Mouse (Mus musculus): ENCODE results near the gene Bves. TPM values are rescaled to one million over a fixed set of nuclear protein-coding genes. Genes with fewer than 3 reads are reported as not detected.
"Not testable (repeated sequence)": the region's sequence is repeated elsewhere in the genome, so short reads cannot be mapped to it uniquely, and the experiment has no call there.

Gene Bves
- polyA plus RNA-seq, 1 experiment from 2014 or later = 1.7 TPM

DNA sequence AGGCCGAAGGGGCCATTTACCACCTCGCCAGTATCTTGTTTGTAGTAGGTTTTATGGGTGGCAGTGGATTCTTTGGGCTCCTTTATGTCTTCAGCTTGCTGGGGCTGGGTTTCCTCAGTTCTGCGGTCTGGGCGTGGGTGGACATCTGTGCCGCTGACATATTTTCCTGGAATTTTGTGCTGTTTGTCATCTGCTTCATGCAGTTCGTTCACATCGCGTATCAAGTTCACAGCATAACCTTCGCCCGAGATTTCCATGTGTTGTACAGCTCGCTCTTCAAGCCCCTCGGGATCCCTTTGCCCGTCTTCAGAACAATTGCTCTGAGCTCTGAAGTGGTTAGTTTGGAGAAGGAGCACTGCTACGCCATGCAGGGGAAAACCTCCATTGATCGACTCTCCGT, 20.7 kb upstream of the Bves start:
- H3K27ac ChIP-seq = no peak overlapping the region
- H3K36me3 ChIP-seq (replicated peaks) = no peaks in the 10 kb centered on the region
- H3K27me3 ChIP-seq (ENCODE audit: poor library complexity, severe bottlenecking) = no peaks in the 10 kb centered on the region
- no peaks in the 10 kb centered on the region; the same call in 1 of the 2 replicates for H3K9me3 ChIP-seq
- DNase-seq (ENCODE audit: extremely low spot score, low spot score) = no peak
- H3K4me1 ChIP-seq = no peaks in the 10 kb centered on the region
- 94% methylated on average over 16 of the region's 16 CpGs for WGBS
- no peak overlapping the region for H3K4me3 ChIP-seq

DNA sequence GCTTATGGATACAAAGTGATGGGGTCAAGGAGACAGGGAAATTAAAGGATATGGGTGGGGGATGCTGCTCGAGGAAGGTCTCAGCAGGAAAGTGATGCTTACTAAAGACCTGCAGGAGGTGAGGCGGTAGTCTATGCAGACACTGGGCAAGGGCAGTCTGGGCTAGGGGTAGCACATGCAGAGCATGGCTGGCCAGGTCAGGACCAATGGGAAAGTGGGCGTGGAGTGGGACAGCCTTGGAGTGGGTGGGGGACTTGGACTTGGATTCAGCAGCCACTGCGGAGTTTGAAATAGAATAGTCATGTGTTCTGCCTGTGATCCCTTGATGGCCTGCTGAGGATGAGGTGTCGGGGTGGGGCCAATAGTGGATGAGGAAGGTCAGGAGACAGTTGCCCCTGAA, 16.6 kb upstream of the Bves start:
- DNase-seq (ENCODE audit: extremely low spot score, low spot score) = no peak
- H3K4me3 ChIP-seq = no peak overlapping the region
- H3K4me1 ChIP-seq = peaks cover 5% of the 10 kb centered on the region
- no peaks in the 10 kb centered on the region for H3K27me3 ChIP-seq (ENCODE audit: poor library complexity, severe bottlenecking)
- no peaks in the 10 kb centered on the region; the same call in 1 of the 2 replicates for H3K9me3 ChIP-seq
- no peak overlapping the region for H3K27ac ChIP-seq
- 86% methylated on average over 5 of the region's 5 CpGs for WGBS
- H3K36me3 ChIP-seq (replicated peaks) = no peaks in the 10 kb centered on the region

DNA sequence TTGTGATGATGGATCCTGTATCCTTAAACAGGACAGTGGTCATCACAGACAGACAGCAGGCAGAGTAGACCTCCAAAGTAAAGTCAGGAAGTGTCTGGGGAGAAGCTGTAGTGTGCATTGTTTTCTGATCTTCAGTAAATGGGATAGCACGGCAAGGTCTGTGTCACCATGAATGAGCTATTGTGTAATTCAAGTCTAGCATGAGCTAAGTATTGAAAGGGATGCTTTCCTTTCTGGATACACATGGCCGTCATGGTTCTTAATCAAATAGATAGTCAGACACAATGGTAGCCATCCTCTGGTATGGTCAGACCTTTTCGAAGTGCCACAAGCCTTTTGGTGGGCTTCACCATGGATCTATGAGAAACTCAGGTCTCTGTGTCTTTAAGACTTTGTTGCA, 15.3 kb upstream of the Bves start:
- no peak for DNase-seq (ENCODE audit: extremely low spot score, low spot score)
- Histone ChIP-seq H3K4me3 (no peak overlapping the region), H3K36me3 (replicated peaks) (no peaks in the 10 kb centered on the region), H3K27me3 (ENCODE audit: poor library complexity, severe bottlenecking) (0 out of 2 replicates have a peak, but pooled peaks cover 4% of the 10 kb centered on the region), H3K9me3 (no peaks in the 10 kb centered on the region; the same call in 1 of the 2 replicates), H3K27ac (no peak overlapping the region), H3K4me1 (peaks cover 9% of the 10 kb centered on the region)
- WGBS = 67% methylated on average over 3 of the region's 3 CpGs

- H3K36me3 ChIP-seq (replicated peaks) = no peaks in the 10 kb centered on the region
- no peak for DNase-seq (ENCODE audit: extremely low spot score, low spot score)
- no peaks in the 10 kb centered on the region for H3K9me3 ChIP-seq
- H3K27ac ChIP-seq = no peak overlapping the region
- H3K27me3 ChIP-seq (ENCODE audit: poor library complexity, severe bottlenecking) = 0 out of 2 replicates have a peak, but pooled peaks cover 4% of the 10 kb centered on the region
- WGBS = 41% methylated on average over 1 of the region's 1 CpGs
- H3K4me1 ChIP-seq = peaks cover 9% of the 10 kb centered on the region
- H3K4me3 ChIP-seq = no peak overlapping the region
Observed at GRCm38 (mm10) chr10:45324159-45324558, 11.4 kb upstream of the Bves start.

GRCm38 (mm10) chr10:45328196-45329000, 7.2 kb upstream of the Bves start:
- WGBS = 86% methylated on average over 7 of the region's 7 CpGs
- H3K9me3 ChIP-seq = no peaks in the 10 kb centered on the region

DNA sequence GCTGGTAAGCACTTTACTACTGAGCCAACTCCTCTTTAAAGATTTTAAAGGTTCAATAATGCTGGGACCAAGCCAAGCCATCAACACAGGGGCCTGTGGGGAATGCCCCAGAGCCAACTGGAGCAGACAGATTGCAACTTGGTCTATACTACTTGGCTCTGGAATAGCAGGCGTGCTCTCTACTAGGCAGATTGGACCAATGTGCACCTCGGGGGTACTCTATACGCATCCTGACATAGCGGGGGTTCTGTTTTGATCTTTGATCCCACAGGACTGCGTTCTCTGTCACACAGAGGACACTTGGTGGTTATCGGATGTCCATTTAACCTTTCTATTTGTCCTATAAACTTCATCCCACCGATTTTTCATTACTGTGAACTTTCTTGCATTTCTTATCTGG, 647 bp upstream of the Bves start:
- DNase-seq (ENCODE audit: extremely low spot score, low spot score) = no peak
- Histone ChIP-seq H3K4me3 (peak overlapping the region; percentile 79), H3K27ac (no peak overlapping the region), H3K36me3 (replicated peaks) (no peaks in the 10 kb centered on the region), H3K4me1 (peaks cover 10% of the 10 kb centered on the region), H3K9me3 (no peaks in the 10 kb centered on the region), H3K27me3 (ENCODE audit: poor library complexity, severe bottlenecking) (peaks cover 45% of the 10 kb centered on the region)
- 37% methylated on average over 7 of the region's 7 CpGs for WGBS

More at GRCm38 (mm10) chr10:45328196-45329000, 7.2 kb upstream of the Bves start:
- H3K4me3 ChIP-seq = no peak overlapping the region
- peaks cover 11% of the 10 kb centered on the region for H3K27me3 ChIP-seq (ENCODE audit: poor library complexity, severe bottlenecking)
- peaks cover 9% of the 10 kb centered on the region for H3K4me1 ChIP-seq
- H3K27ac ChIP-seq = no peak overlapping the region
- H3K36me3 ChIP-seq (replicated peaks) = no peaks in the 10 kb centered on the region
- no peak for DNase-seq (ENCODE audit: extremely low spot score, low spot score)

DNA sequence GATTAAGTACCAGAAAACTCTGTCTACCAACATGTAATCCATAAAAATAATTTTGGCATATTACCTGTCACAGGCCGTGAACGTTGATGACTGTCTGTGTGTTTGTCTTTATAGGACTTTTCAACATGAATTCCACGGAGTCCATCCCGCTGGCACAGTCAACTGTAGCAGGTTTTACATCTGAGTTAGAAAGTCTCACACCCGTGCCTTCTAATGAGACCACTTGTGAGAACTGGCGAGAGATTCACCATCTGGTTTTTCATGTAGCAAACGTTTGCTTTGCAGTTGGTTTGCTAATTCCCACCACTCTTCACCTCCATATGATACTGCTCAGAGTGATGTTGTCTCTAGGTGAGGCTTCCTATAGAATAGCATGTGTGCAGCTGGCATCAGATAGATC, 3.5 kb downstream of the Bves start:
- Histone ChIP-seq H3K9me3 (no peaks in the 10 kb centered on the region; the same call in 1 of the 2 replicates), H3K27me3 (ENCODE audit: poor library complexity, severe bottlenecking) (peaks cover 31% of the 10 kb centered on the region), H3K36me3 (replicated peaks) (no peaks in the 10 kb centered on the region), H3K4me3 (no peak overlapping the region), H3K4me1 (peaks cover 15% of the 10 kb centered on the region), H3K27ac (no peak overlapping the region)
- DNase-seq (ENCODE audit: extremely low spot score, low spot score) = no peak
- WGBS = 89% methylated on average over 7 of the region's 7 CpGs

DNA sequence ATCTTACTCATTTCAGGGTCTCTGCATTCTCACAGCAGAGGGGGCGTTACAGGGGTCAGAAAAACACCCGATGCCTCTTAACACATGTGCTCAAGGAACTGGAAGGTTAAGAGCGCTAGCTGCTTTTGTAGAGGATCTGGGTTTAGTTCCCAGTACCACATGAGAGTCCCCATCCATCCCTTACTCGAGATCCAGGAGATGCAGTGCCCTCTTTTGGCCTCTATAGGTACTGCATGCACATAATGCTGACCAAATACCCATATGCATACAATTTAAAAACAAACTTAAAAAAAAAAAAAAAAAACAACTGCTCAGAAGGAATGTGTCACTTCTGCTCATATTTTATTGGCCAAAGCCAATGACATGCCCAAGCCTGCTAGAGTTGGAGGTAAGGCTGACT, 8.8 kb downstream of the Bves start:
- H3K4me1 ChIP-seq = peaks cover 5% of the 10 kb centered on the region
- H3K27me3 ChIP-seq (ENCODE audit: poor library complexity, severe bottlenecking) = no peaks in the 10 kb centered on the region
- H3K36me3 ChIP-seq (replicated peaks) = 0 out of 2 replicates have a peak, but pooled peaks cover 2% of the 10 kb centered on the region
- no peak overlapping the region for H3K27ac ChIP-seq
- DNase-seq (ENCODE audit: extremely low spot score, low spot score) = no peak
- 87% methylated on average over 4 of the region's 4 CpGs for WGBS
- no peak overlapping the region for H3K4me3 ChIP-seq
- H3K9me3 ChIP-seq = no peaks in the 10 kb centered on the region; the same call in 1 of the 2 replicates

DNA sequence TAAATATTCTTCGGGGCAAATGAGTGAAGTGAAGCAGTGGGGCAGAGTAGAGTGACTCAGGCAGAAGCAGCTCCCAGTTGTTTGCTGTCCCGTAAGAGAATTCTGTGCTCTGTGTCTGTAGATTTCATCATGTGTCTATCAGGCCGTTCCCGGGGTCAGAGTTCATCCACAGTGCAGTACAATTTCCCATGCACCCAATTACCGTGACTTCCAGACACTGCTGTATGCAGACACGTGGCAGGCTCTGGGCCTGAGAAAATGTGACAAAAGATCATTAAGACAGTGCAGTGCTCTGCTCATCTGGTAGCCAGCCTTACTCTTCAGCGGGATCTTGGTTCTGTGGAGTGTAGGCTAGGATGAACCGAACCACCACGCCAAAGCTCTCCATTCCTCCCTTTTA, 9.6 kb downstream of the Bves start:
- H3K27ac ChIP-seq = no peak overlapping the region
- peaks cover 3% of the 10 kb centered on the region for H3K4me1 ChIP-seq
- no peak for DNase-seq (ENCODE audit: extremely low spot score, low spot score)
- WGBS = 89% methylated on average over 9 of the region's 9 CpGs
- H3K9me3 ChIP-seq = no peaks in the 10 kb centered on the region; the same call in 1 of the 2 replicates
- H3K4me3 ChIP-seq = no peak overlapping the region
- 0 out of 2 replicates have a peak, but pooled peaks cover 2% of the 10 kb centered on the region for H3K36me3 ChIP-seq (replicated peaks)
- H3K27me3 ChIP-seq (ENCODE audit: poor library complexity, severe bottlenecking) = no peaks in the 10 kb centered on the region

GRCm38 (mm10) chr10:45348143-45348542, 12.6 kb downstream of the Bves start:
- WGBS = 91% methylated on average over 3 of the region's 3 CpGs
- not testable (repeated sequence) for H3K27me3 ChIP-seq (ENCODE audit: poor library complexity, severe bottlenecking); H3K4me1 ChIP-seq; H3K4me3 ChIP-seq; DNase-seq (ENCODE audit: extremely low spot score, low spot score); H3K9me3 ChIP-seq; H3K27ac ChIP-seq; H3K36me3 ChIP-seq (replicated peaks)

GRCm38 (mm10) chr10:45356091-45356490, 20.5 kb downstream of the Bves start:
- DNase-seq (ENCODE audit: extremely low spot score, low spot score) = no peak
- Histone ChIP-seq H3K36me3 (replicated peaks) (no peaks in the 10 kb centered on the region), H3K27me3 (ENCODE audit: poor library complexity, severe bottlenecking) (no peaks in the 10 kb centered on the region), H3K4me1 (no peaks in the 10 kb centered on the region), H3K27ac (no peak overlapping the region), H3K4me3 (no peak overlapping the region), H3K9me3 (no peaks in the 10 kb centered on the region)
- WGBS = 93% methylated on average over 6 of the region's 6 CpGs

DNA sequence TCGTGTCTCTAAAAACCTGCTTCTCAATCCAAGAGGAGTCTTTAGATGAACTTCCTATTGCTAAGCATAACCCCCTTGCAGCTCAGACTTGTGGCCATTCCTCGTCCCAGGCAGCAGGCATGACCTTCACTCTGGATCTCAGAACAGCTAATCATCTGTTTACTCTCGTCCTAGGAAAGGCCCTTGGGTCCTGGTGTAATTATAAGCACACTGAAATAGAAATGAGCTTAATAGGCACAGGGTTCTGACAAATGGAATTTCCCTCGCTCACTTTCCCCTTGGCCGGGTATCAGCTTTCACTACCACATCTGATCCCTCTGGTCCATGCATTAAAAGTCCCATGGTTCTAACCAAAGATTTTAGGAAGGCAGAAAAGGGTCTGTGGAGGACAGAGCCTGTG, 27.8 kb downstream of the Bves start:
- Histone ChIP-seq H3K9me3 (no peaks in the 10 kb centered on the region), H3K36me3 (replicated peaks) (no peaks in the 10 kb centered on the region), H3K27me3 (ENCODE audit: poor library complexity, severe bottlenecking) (no peaks in the 10 kb centered on the region), H3K27ac (no peak overlapping the region), H3K4me3 (no peak overlapping the region), H3K4me1 (peaks cover 12% of the 10 kb centered on the region)
- DNase-seq (ENCODE audit: extremely low spot score, low spot score) = no peak
- WGBS = 69% methylated on average over 5 of the region's 5 CpGs

DNA sequence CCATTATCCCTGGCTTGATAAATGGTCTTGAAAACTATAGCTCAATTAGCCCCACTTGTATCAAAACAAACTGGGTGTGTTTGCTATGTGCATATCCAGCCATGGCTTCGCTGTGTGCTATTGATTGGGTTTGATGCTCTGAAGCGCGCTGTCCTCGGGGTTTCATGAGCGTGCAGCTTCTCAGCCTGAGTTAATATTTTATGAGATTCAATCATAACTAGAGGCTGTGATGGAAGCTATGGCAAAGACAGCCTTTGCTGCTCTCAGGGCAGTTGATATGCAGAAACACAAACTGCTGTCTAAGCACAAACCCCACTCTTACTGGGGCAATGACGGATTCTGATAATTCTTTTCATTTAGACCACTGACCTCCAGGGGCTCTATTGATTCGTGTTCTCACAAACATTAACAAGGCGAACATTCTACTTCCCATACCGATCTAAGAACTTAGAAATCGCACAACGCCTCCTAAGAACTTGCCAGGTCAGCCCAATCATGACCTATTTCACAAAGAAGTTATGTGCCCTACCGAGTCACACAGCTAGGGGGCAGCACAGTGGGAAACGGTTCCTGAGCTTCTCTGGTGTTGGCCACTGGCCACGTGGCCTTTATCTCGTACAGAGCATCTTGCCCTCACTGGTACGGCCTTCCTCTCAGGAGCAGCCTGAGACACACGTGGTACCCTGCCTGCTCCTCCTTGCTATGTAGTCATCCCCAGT, 31.6 kb downstream of the Bves start:
- no peaks in the 10 kb centered on the region for H3K36me3 ChIP-seq (replicated peaks)
- H3K9me3 ChIP-seq = no peaks in the 10 kb centered on the region
- H3K27me3 ChIP-seq (ENCODE audit: poor library complexity, severe bottlenecking) = no peaks in the 10 kb centered on the region
- no peak overlapping the region for H3K4me3 ChIP-seq
- H3K4me1 ChIP-seq = peaks cover 12% of the 10 kb centered on the region
- H3K27ac ChIP-seq = no peak overlapping the region
- no peak for DNase-seq (ENCODE audit: extremely low spot score, low spot score)
- 94% methylated on average over 17 of the region's 17 CpGs for WGBS

Data from forebrain, embryonic 10.5 days (tissue).